Mouse (Mus musculus) mesoderm, embryonic 11.5 days (tissue): ENCODE measurements around the gene Wdr75.
A peak's percentile ranks its signal among the peaks of the same experiment; 100 is the strongest.

Source experiments
- DNase-seq: peaks from one replicate; pipeline ENCODE4 v3.0.0-alpha.2; 2012; ENCODE audit warnings: low read depth, low spot score

The Wdr75 gene

GRCm38 (mm10) chr1:45794969-45795908, at the start of gene Wdr75:
Gene Wdr75 (plus strand): TSS chr1:45795166.
- DNase-seq: peak; percentile 97

DNA sequence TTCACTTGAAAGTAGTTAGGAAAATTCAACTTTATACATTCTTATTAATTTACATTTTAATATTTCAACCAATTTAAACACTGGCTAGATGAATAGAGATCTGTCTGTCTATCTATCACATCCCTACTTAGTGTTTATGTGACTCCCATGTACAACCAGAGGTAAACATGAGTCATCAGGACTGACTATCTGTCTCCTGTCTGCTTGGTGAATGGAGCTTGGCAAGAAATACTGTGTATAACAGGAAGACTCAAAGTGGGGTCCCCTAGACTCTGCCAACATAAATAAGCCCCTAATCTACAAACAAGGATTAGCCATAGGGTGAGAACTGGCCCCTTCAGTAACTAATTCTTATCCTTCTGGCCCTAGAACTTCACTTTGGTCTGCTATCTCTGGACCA, 39.1 kb upstream of the Wdr75 start:
- DNase-seq: no peak

GRCm38 (mm10) chr1:45756707-45757106, 38.3 kb upstream of the Wdr75 start:
- no peak for DNase-seq

DNA sequence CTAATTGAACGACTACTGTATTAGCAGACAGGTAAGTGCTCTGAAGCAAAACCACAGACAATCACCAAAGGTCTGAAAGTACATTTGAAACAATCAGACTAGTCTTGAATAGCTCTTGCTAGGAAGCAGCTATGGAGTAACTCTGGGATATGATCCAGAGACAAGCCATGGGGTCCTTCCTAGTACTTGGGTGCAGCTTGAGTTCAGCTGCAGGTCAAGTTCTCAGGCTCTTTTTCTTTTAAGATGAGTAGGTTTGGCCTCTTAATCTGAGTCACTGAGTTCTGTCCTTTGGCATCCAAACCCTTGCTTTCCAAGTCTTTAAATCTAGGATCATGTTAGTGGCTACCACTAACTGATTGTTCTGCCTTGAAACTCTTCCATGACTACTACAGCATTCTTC, 37.0 kb upstream of the Wdr75 start:
- no peak for DNase-seq

- DNase-seq: peak; percentile 12
These were observed 34.1 kb upstream of the Wdr75 start for GRCm38 (mm10) chr1:45760667-45761467.

DNA sequence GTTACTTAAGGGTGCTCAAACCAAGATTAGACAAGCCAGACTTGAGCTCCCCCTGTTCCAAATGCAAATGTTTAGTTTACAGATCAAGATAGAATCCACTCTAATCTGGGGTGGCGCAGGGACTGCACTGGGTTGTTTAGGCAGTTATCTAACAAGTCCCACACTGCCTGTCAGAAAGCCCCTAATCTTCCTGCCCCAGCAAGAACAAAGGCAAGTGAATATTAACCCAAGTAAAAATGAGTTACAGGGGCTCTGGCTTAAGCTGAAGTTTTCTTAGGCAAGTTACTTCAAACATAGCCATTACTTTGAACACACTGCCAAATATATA, 33.5 kb upstream of the Wdr75 start:
- no peak for DNase-seq

GRCm38 (mm10) chr1:45765678-45766077, 29.3 kb upstream of the Wdr75 start:
- DNase-seq: peak; percentile 75

GRCm38 (mm10) chr1:45766123-45766522, 28.8 kb upstream of the Wdr75 start:
- peak; percentile 81 for DNase-seq

DNA sequence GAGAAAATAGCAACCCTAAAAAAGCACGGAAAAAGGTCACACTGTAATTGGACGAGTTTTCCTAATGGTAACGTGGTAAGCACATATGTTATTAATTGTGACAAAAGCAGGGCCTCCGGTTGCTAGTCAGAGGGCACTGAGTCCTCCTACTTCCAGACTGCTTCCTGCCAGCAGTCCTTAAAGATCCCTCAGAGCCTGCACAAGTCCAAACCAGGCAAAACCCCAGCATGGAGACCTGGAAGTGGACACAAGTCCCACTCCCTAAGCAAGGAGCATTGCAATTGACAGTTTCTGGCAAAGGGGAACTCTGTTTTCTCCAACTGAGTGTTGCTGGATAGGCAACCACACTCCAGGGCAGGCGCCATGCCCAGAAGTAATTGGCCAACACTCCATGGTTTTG, 27.4 kb upstream of the Wdr75 start:
- no peak for DNase-seq

DNA sequence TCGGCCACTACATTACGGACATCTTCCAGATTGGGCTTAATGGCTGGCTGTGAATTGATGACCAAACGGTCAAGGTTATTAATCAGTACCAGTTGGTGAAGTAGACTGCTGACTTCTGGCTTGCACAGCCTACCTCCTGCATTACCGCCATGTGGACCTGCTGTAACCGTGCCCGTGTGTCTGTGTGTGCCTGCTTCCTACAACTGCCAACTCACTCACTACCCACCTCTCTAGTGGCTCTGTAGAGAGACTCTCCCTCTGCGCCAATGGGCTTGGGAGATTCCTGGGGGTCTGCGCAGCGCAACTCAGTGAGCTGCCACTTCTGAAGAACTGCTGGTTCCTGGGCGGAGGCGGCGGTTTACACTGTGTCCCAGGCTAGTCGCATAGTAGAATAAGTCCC, 25.6 kb upstream of the Wdr75 start:
- no peak for DNase-seq

DNA sequence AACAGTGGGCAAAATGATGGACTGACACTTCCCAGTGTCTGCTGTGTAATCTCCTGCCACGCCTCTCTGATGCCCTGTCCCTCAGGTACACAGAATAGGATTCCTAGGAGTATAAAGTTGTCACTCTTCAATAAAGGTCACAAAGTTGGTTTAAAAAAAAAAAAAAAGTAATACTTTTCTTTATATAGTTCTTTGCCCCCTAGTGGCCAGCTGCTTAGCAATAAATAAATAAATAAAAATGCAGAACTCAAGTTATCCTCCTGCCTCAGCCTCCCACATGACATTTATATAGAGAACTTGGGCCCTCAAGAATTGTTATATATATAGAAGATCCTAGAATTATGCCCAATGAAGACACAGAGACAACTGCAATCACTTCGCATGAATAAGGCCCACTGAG, 24.9 kb upstream of the Wdr75 start:
- no peak for DNase-seq

DNA sequence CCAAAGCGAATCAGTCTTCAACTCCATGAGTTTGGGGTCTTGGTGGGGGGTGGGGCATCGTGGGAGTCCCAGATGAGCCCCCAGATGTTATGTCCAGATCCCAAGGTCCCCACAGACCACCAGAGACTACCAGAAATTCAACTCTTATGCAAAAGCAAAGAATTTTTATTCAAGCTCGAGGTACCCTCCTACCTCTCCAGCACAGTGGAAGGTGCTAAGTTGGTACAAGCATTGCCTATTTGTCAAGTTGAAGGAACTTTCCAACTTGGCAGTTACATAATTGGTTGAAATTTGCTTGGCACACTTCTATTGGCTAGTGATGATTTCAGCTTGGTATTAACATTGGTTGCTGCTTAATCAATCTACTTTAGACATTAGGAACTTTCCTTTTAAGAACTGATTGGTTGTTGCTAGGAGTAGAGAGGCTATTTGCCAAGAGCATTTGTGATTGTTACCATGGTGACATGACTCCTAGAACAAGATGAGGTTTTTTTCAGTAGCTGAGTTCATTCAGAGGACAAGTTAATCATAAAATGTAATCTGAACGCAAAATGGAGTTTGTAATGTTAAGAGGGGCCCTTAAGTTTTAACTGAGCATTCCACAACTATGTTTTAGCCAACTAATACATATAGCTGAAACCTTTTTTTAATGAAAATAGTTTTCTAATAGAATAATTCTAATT, 14.2 kb upstream of the Wdr75 start:
- DNase-seq: peak; percentile 11

GRCm38 (mm10) chr1:45816889-45817288, 21.9 kb downstream of the Wdr75 start:
- peak; percentile 67 for DNase-seq

- no peak for DNase-seq
These were observed 23.6 kb downstream of the Wdr75 start for GRCm38 (mm10) chr1:45818564-45818963.

- no peak for DNase-seq
These were observed 29.5 kb downstream of the Wdr75 start for GRCm38 (mm10) chr1:45824441-45824840.

GRCm38 (mm10) chr1:45825140-45825539, 30.2 kb downstream of the Wdr75 start:
- peak; percentile 74 for DNase-seq

DNA sequence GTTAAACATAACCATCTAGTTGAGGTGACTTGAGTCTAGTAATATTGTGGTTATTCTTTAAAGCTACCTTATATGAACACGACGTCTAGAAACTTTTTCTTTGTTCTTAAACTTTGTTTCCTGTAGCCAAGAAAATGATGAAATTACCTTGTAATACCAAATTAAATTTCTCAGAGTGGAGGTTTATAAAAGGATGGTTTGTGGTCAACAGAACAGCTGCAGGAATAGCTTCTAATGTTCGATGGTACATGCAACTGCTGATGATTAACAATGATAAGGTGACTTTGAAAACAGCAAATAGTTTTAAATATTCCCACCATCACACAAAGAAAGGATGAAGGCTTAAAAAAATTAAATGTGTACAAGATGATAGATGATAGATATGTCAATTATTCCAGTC, 30.7 kb downstream of the Wdr75 start:
- no peak for DNase-seq

GRCm38 (mm10) chr1:45826148-45826547, 31.2 kb downstream of the Wdr75 start:
- no peak for DNase-seq

- DNase-seq: no peak
These were observed 31.8 kb downstream of the Wdr75 start for GRCm38 (mm10) chr1:45826796-45827195.

- DNase-seq: no peak
These were observed 35.7 kb downstream of the Wdr75 start for GRCm38 (mm10) chr1:45830453-45831206.

DNA sequence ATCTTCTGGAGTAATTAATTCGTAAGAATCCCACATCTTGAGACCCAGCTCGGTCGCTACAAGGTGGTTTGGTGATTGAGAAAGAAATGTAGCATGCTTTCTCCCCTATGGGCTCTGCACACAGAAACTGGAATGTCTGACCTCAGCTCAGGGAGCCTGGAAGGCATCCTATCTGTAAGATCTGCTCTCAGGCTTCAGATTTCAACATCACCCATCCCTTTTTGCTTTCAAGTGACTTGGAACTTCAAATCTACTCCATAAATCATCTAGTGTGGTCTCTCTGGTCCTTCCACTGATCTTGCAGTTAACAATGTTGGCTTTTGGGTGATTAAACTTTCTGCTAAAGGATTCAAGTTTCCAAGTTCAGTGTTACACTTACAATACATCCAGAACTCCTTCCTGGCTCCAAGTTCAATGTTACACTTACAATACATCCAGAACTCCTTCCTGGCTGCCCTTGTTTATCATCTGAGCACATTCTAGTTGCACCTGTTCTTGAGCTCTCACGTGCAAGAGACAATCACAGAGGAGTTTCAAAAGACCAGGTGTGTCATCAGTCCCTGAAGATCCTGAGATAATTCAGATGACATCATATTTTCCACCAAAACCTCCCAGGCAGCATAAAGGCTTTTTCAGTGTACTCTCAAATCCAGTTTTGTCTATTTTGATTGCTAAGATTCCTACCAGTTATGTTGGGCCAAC, 40.5 kb downstream of the Wdr75 start:
- DNase-seq: peak; percentile 15
